Mouse (Mus musculus): ENCODE data around the gene Pak4. TPM values are rescaled to one million over a fixed set of nuclear protein-coding genes. Genes with fewer than 3 reads are reported as not detected.
A peak's percentile ranks its signal among the peaks of the same experiment; 100 is the strongest.
"Not testable (repeated sequence)": the region's sequence is repeated elsewhere in the genome, so short reads cannot be mapped to it uniquely, and the experiment has no call there.

The Pak4 gene
- polyA plus RNA-seq, 1 experiment from 2014 or later: 23.3 TPM

- H3K4me2 ChIP-seq; H3K4me1 ChIP-seq (replicated peaks); H3K9ac ChIP-seq; H3K27me3 ChIP-seq; ATAC-seq (replicated peaks; ENCODE audit: insufficient number of reproducible peaks, insufficient read depth, low FRiP score, low read depth); H3K9me3 ChIP-seq (replicated peaks); H3K27ac ChIP-seq; H3K36me3 ChIP-seq; H3K4me3 ChIP-seq: not testable (repeated sequence)
- 80% methylated on average over 2 of the region's 2 CpGs for WGBS
These were observed 5.8 kb upstream of the Pak4 start for GRCm38 (mm10) chr7:28603788-28604187.

- Histone ChIP-seq H3K4me2 (no peak overlapping the region), H3K9ac (no peak overlapping the region), H3K27me3 (no peaks in the 10 kb centered on the region), H3K4me1 (replicated peaks) (peaks cover 8% of the 10 kb centered on the region), H3K27ac (no peak overlapping the region), H3K9me3 (replicated peaks) (no peaks in the 10 kb centered on the region), H3K36me3 (no peaks in the 10 kb centered on the region), H3K4me3 (no peak overlapping the region)
- ATAC-seq (replicated peaks; ENCODE audit: insufficient number of reproducible peaks, insufficient read depth, low FRiP score, low read depth): no peak
- 69% methylated on average over 5 of the region's 5 CpGs for WGBS
These were observed 5.2 kb upstream of the Pak4 start for GRCm38 (mm10) chr7:28603136-28603535.

- H3K9ac ChIP-seq: no peak overlapping the region
- ATAC-seq (replicated peaks; ENCODE audit: insufficient number of reproducible peaks, insufficient read depth, low FRiP score, low read depth): no peak
- no peak overlapping the region for H3K4me2 ChIP-seq
- no peaks in the 10 kb centered on the region for H3K36me3 ChIP-seq
- no peaks in the 10 kb centered on the region for H3K27me3 ChIP-seq
- H3K4me1 ChIP-seq (replicated peaks): peaks cover 17% of the 10 kb centered on the region
- H3K4me3 ChIP-seq: no peak overlapping the region
- 19% methylated on average over 7 of the region's 7 CpGs for WGBS
- no peaks in the 10 kb centered on the region for H3K9me3 ChIP-seq (replicated peaks)
- H3K27ac ChIP-seq: no peak overlapping the region
These were observed 3.7 kb upstream of the Pak4 start for GRCm38 (mm10) chr7:28601668-28602067.

GRCm38 (mm10) chr7:28601029-28601428 lies 3.0 kb upstream of the Pak4 start:
- WGBS: 8% methylated on average over 11 of the region's 11 CpGs

GRCm38 (mm10) chr7:28598951-28599350 lies 966 bp upstream of the Pak4 start:
- H3K27me3 ChIP-seq: no peaks in the 10 kb centered on the region
- H3K9ac ChIP-seq: no peak overlapping the region
- no peak overlapping the region for H3K4me3 ChIP-seq
- WGBS: 70% methylated on average over 2 of the region's 2 CpGs
- H3K4me2 ChIP-seq: no peak overlapping the region
- no peaks in the 10 kb centered on the region for H3K36me3 ChIP-seq
- no peak for ATAC-seq (replicated peaks; ENCODE audit: insufficient number of reproducible peaks, insufficient read depth, low FRiP score, low read depth)
- no peaks in the 10 kb centered on the region for H3K9me3 ChIP-seq (replicated peaks)
- H3K4me1 ChIP-seq (replicated peaks): peaks cover 43% of the 10 kb centered on the region
- H3K27ac ChIP-seq: no peak overlapping the region

More at GRCm38 (mm10) chr7:28601029-28601428, 3.0 kb upstream of the Pak4 start:
- no peaks in the 10 kb centered on the region for H3K9me3 ChIP-seq (replicated peaks)
- no peaks in the 10 kb centered on the region for H3K27me3 ChIP-seq
- H3K4me1 ChIP-seq (replicated peaks): peaks cover 23% of the 10 kb centered on the region
- no peak for ATAC-seq (replicated peaks; ENCODE audit: insufficient number of reproducible peaks, insufficient read depth, low FRiP score, low read depth)
- H3K4me3 ChIP-seq: no peak overlapping the region
- no peak overlapping the region for H3K9ac ChIP-seq
- no peaks in the 10 kb centered on the region for H3K36me3 ChIP-seq
- no peak overlapping the region for H3K4me2 ChIP-seq
- H3K27ac ChIP-seq: no peak overlapping the region

GRCm38 (mm10) chr7:28597277-28597570 lies 761 bp downstream of the Pak4 start:
- H3K9me3 ChIP-seq (replicated peaks): no peaks in the 10 kb centered on the region
- peak overlapping the region; percentile 75; the same call in 1 of the 2 replicates for H3K27ac ChIP-seq
- peak overlapping the region; percentile 73 for H3K9ac ChIP-seq
- no peak for ATAC-seq (replicated peaks; ENCODE audit: insufficient number of reproducible peaks, insufficient read depth, low FRiP score, low read depth)
- no peaks in the 10 kb centered on the region for H3K36me3 ChIP-seq
- no peaks in the 10 kb centered on the region for H3K27me3 ChIP-seq
- 6% methylated on average over 9 of the region's 9 CpGs for WGBS
- H3K4me1 ChIP-seq (replicated peaks): peaks cover 60% of the 10 kb centered on the region
- peak overlapping the region; percentile 81 for H3K4me3 ChIP-seq
- peak overlapping the region; percentile 86 for H3K4me2 ChIP-seq

- peak overlapping the region; percentile 73 for H3K9ac ChIP-seq
These were observed 1.3 kb downstream of the Pak4 start for GRCm38 (mm10) chr7:28596436-28597276.

GRCm38 (mm10) chr7:28595751-28596435 lies 2.1 kb downstream of the Pak4 start:
- Histone ChIP-seq H3K9ac (peak overlapping the region; percentile 25; the same call in 1 of the 2 replicates), H3K4me2 (peak overlapping the region; percentile 86), H3K4me1 (replicated peaks) (peaks cover 63% of the 10 kb centered on the region), H3K27ac (peak overlapping the region; percentile 45), H3K4me3 (peak overlapping the region; percentile 81; the same call in 1 of the 2 replicates), H3K9me3 (replicated peaks) (no peaks in the 10 kb centered on the region), H3K27me3 (no peaks in the 10 kb centered on the region), H3K36me3 (no peaks in the 10 kb centered on the region)
- WGBS: 64% methylated on average over 8 of the region's 8 CpGs
- ATAC-seq (replicated peaks; ENCODE audit: insufficient number of reproducible peaks, insufficient read depth, low FRiP score, low read depth): no peak

More at GRCm38 (mm10) chr7:28596436-28597276, 1.3 kb downstream of the Pak4 start:
- peak overlapping the region; percentile 86 for H3K4me2 ChIP-seq
- WGBS: 43% methylated on average over 20 of the region's 20 CpGs
- H3K4me1 ChIP-seq (replicated peaks): peaks cover 65% of the 10 kb centered on the region
- H3K36me3 ChIP-seq: no peaks in the 10 kb centered on the region
- peak overlapping the region; percentile 81 for H3K4me3 ChIP-seq
- no peaks in the 10 kb centered on the region for H3K9me3 ChIP-seq (replicated peaks)
- H3K27ac ChIP-seq: peak overlapping the region; percentile 75; the same call in 1 of the 2 replicates
- ATAC-seq (replicated peaks; ENCODE audit: insufficient number of reproducible peaks, insufficient read depth, low FRiP score, low read depth): no peak
- H3K27me3 ChIP-seq: no peaks in the 10 kb centered on the region

- Histone ChIP-seq H3K4me3 (no peak overlapping the region), H3K9me3 (replicated peaks) (no peaks in the 10 kb centered on the region), H3K4me2 (no peak overlapping the region), H3K9ac (no peak overlapping the region), H3K36me3 (no peaks in the 10 kb centered on the region), H3K27ac (peak overlapping the region; percentile 44), H3K27me3 (no peaks in the 10 kb centered on the region), H3K4me1 (replicated peaks) (peaks cover 68% of the 10 kb centered on the region)
- no peak; the same call in 1 of the 2 replicates for ATAC-seq (replicated peaks; ENCODE audit: insufficient number of reproducible peaks, insufficient read depth, low FRiP score, low read depth)
- 39% methylated on average over 14 of the region's 14 CpGs for WGBS
These were observed 4.5 kb downstream of the Pak4 start for GRCm38 (mm10) chr7:28593206-28594111.

- no peak for ATAC-seq (replicated peaks; ENCODE audit: insufficient number of reproducible peaks, insufficient read depth, low FRiP score, low read depth)
- no peaks in the 10 kb centered on the region for H3K9me3 ChIP-seq (replicated peaks)
- H3K4me2 ChIP-seq: no peak overlapping the region
- H3K4me3 ChIP-seq: no peak overlapping the region
- peaks cover 77% of the 10 kb centered on the region for H3K4me1 ChIP-seq (replicated peaks)
- no peaks in the 10 kb centered on the region for H3K36me3 ChIP-seq
- no peak overlapping the region for H3K27ac ChIP-seq
- no peak overlapping the region for H3K9ac ChIP-seq
- no peaks in the 10 kb centered on the region for H3K27me3 ChIP-seq
- WGBS: 50% methylated on average over 1 of the region's 1 CpGs
These were observed 6.1 kb downstream of the Pak4 start for GRCm38 (mm10) chr7:28591862-28592261.

GRCm38 (mm10) chr7:28587644-28588043 lies 10.3 kb downstream of the Pak4 start:
- Histone ChIP-seq H3K36me3 (no peaks in the 10 kb centered on the region), H3K27ac (peak overlapping the region; percentile 72), H3K4me2 (0 out of 2 replicates have a peak overlapping the region, but pooled peaks have one; percentile 3), H3K9me3 (replicated peaks) (no peaks in the 10 kb centered on the region), H3K4me1 (replicated peaks) (peaks cover 69% of the 10 kb centered on the region), H3K27me3 (no peaks in the 10 kb centered on the region), H3K9ac (peak overlapping the region; percentile 11; the same call in 1 of the 2 replicates), H3K4me3 (no peak overlapping the region)
- ATAC-seq (replicated peaks; ENCODE audit: insufficient number of reproducible peaks, insufficient read depth, low FRiP score, low read depth): peak; percentile 36; the same call in 1 of the 2 replicates

All from heart, embryonic 15.5 days (tissue).